Mouse (Mus musculus): ENCODE measurements at regions not wholly inside any gene's neighbourhood (a gene's known extent, or its start where the extent isn't known, plus 50 kb on each side); places are given as distances from the start of the nearest gene placed in this dataset.

- no peak for DNase-seq (ENCODE audit: low spot score)
Measured at GRCm38 (mm10) chr2:12825902-12826301, 97.9 kb upstream of the Pter start.

- DNase-seq (ENCODE audit: low spot score): no peak
Measured at GRCm38 (mm10) chr2:12833579-12833978, 90.3 kb upstream of the Pter start.

- DNase-seq (ENCODE audit: low spot score): no peak
Measured at GRCm38 (mm10) chr2:12866543-12866942, 57.3 kb upstream of the Pter start.

- DNase-seq (ENCODE audit: low spot score): no peak
Measured at GRCm38 (mm10) chr2:12868772-12869171, 55.1 kb upstream of the Pter start.

Measured in embryo, embryonic 10.5 days (tissue).